20 mouse cellular contexts compared by ENCODE assay signal in the genomic region with DNA sequence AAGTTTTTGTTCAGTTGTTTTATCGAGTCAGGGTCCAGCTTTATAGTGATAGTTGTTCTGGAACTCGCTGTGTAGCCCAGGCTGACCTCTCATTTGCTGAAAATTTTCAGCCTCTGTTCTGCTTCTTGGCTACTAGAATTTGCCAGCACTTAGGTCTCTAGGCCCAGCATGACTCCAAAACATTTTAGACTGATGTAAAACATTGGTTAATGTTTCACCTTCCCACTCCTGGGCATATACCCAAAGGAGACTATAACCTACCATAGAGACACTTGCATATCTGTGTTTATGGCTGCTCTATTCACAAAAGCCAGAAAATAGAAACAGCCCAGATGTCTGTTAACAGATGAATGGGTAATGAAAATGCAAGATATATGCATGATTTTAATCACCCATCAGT. TPM values are rescaled to one million over a fixed set of nuclear protein-coding genes. Genes with fewer than 3 reads are reported as not detected.
DNase-seq lines count a peak whose midpoint lies in the region; ATAC-seq lines count a peak whose summit lies in the region.
"Had no signal": no experiment of that assay in that cellular context is flagged by ENCODE, and none has a peak within 500 bp of the region (broad histone marks: within the 10 kb centered on the region; RNA-seq: fewer than 3 reads in every experiment).

No protein-coding gene starts in this region.

- no peak overlapping the region for H3K9ac ChIP-seq in hindbrain, embryonic 13.5 days
- no peak overlapping the region for H3K9ac ChIP-seq in hindbrain, embryonic 11.5 days (ENCODE audit: low read depth, low read length)
- H3K9ac ChIP-seq in midbrain, embryonic 14.5 days (replicated peaks; ENCODE audit: low read length) = no peak overlapping the region; the same call in 1 of the 2 replicates
- no peak overlapping the region for H3K9ac ChIP-seq in hindbrain, embryonic 16.5 days (ENCODE audit: low read depth, low read length)
- no peak overlapping the region for H3K9ac ChIP-seq in neural tube, embryonic 15.5 days (replicated peaks)
- H3K9ac ChIP-seq: limb, embryonic 13.5 days; liver, embryonic 15.5 days; stomach, embryonic 15.5 days had no signal

- no peaks in the 10 kb centered on the region for H3K9me3 ChIP-seq in hindbrain, embryonic 13.5 days
- no peaks in the 10 kb centered on the region for H3K9me3 ChIP-seq in hindbrain, embryonic 11.5 days (ENCODE audit: control insufficient read depth, low read length)
- H3K9me3 ChIP-seq in midbrain, embryonic 14.5 days (ENCODE audit: control insufficient read depth, low read length) = no peaks in the 10 kb centered on the region
- no peaks in the 10 kb centered on the region for H3K9me3 ChIP-seq in midbrain, embryonic 10.5 days (replicated peaks)
- H3K9me3 ChIP-seq in hindbrain, embryonic 16.5 days (ENCODE audit: control insufficient read depth, low read length) = no peaks in the 10 kb centered on the region
- no peaks in the 10 kb centered on the region for H3K9me3 ChIP-seq in neural tube, embryonic 15.5 days (replicated peaks)
- H3K9me3 ChIP-seq: limb, embryonic 13.5 days; liver, embryonic 15.5 days; stomach, embryonic 15.5 days had no signal

- DNase-seq in hindbrain, embryonic 11.5 days (ENCODE audit: low spot score) = no peak
- DNase-seq in midbrain, embryonic 14.5 days = no peak
- DNase-seq in midbrain, embryonic 10.5 days (ENCODE audit: low spot score) = no peak
- no peak for DNase-seq in adrenal gland, adult 2 months
- DNase-seq: adrenal gland, postnatal 25 days; cerebellum, adult 11-12 months; gastrocnemius, postnatal 36 days; thymus, adult 18-20 months had no signal

- no peaks in the 10 kb centered on the region for H3K36me3 ChIP-seq in hindbrain, embryonic 13.5 days
- H3K36me3 ChIP-seq in hindbrain, embryonic 11.5 days (ENCODE audit: control insufficient read depth, insufficient read depth, low read length) = no peaks in the 10 kb centered on the region
- 0 out of 2 replicates have a peak, but pooled peaks cover 2% of the 10 kb centered on the region for H3K36me3 ChIP-seq in midbrain, embryonic 14.5 days (ENCODE audit: control insufficient read depth, insufficient read depth, low read length)
- H3K36me3 ChIP-seq in midbrain, embryonic 10.5 days = no peaks in the 10 kb centered on the region
- no peaks in the 10 kb centered on the region for H3K36me3 ChIP-seq in hindbrain, embryonic 16.5 days (ENCODE audit: control insufficient read depth, insufficient read depth, low read length)
- H3K36me3 ChIP-seq in neural tube, embryonic 15.5 days = no peaks in the 10 kb centered on the region
- H3K36me3 ChIP-seq: limb, embryonic 13.5 days; liver, embryonic 15.5 days; stomach, embryonic 15.5 days had no signal

- 78% methylated on average over 2 of the region's 2 CpGs for WGBS in hindbrain, embryonic 13.5 days
- WGBS in hindbrain, embryonic 11.5 days = 83% methylated on average over 2 of the region's 2 CpGs
- WGBS in midbrain, embryonic 14.5 days = 71% methylated on average over 2 of the region's 2 CpGs
- WGBS in midbrain, embryonic 10.5 days = 90% methylated on average over 2 of the region's 2 CpGs
- WGBS in hindbrain, embryonic 16.5 days = 48% methylated on average over 2 of the region's 2 CpGs
- WGBS in neural tube, embryonic 15.5 days = 58% methylated on average over 2 of the region's 2 CpGs

- H3K27me3 ChIP-seq in hindbrain, embryonic 13.5 days = 0 out of 2 replicates have a peak, but pooled peaks cover 2% of the 10 kb centered on the region
- no peaks in the 10 kb centered on the region for H3K27me3 ChIP-seq in hindbrain, embryonic 11.5 days (ENCODE audit: control insufficient read depth, insufficient read depth, low read length)
- H3K27me3 ChIP-seq in midbrain, embryonic 14.5 days (ENCODE audit: control insufficient read depth, insufficient read depth, low read length) = no peaks in the 10 kb centered on the region
- peaks cover 54% of the 10 kb centered on the region for H3K27me3 ChIP-seq in midbrain, embryonic 10.5 days (ENCODE audit: low read depth, poor library complexity, severe bottlenecking)
- H3K27me3 ChIP-seq in hindbrain, embryonic 16.5 days (replicated peaks; ENCODE audit: control insufficient read depth, insufficient read depth, low read length) = no peaks in the 10 kb centered on the region
- no peaks in the 10 kb centered on the region for H3K27me3 ChIP-seq in neural tube, embryonic 15.5 days (replicated peaks)
- H3K27me3 ChIP-seq: CH12.LX; liver, embryonic 15.5 days; stomach, embryonic 15.5 days had no signal

- peak overlapping the region; percentile 92 for H3K27ac ChIP-seq in hindbrain, embryonic 13.5 days
- no peak overlapping the region for H3K27ac ChIP-seq in hindbrain, embryonic 11.5 days (ENCODE audit: low read depth, low read length)
- H3K27ac ChIP-seq in midbrain, embryonic 14.5 days (replicated peaks; ENCODE audit: low read depth, low read length) = no peak overlapping the region
- H3K27ac ChIP-seq in midbrain, embryonic 10.5 days (replicated peaks) = no peak overlapping the region
- H3K27ac ChIP-seq in hindbrain, embryonic 16.5 days (ENCODE audit: low read depth, low read length) = no peak overlapping the region
- H3K27ac ChIP-seq in neural tube, embryonic 15.5 days (replicated peaks) = peak overlapping the region; percentile 84; the same call in 1 of the 2 replicates
- H3K27ac ChIP-seq: limb, embryonic 13.5 days; liver, embryonic 15.5 days; stomach, embryonic 15.5 days had no signal

- no peak for ATAC-seq in hindbrain, embryonic 13.5 days (ENCODE audit: low FRiP score)
- no peak for ATAC-seq in hindbrain, embryonic 11.5 days (ENCODE audit: low FRiP score)
- ATAC-seq in midbrain, embryonic 14.5 days (ENCODE audit: low FRiP score, low TSS enrichment) = no peak
- ATAC-seq in hindbrain, embryonic 16.5 days = no peak
- ATAC-seq in neural tube, embryonic 15.5 days (ENCODE audit: low FRiP score) = no peak
- ATAC-seq in erythroblast, adult 5-6 weeks (replicated peaks; ENCODE audit: low FRiP score, poor library complexity, severe bottlenecking) = no peak
- ATAC-seq: intestine, postnatal 0 days; lung, postnatal 0 days had no signal

- H3K4me1 ChIP-seq in hindbrain, embryonic 13.5 days (replicated peaks) = peaks cover 13% of the 10 kb centered on the region
- H3K4me1 ChIP-seq in hindbrain, embryonic 11.5 days (replicated peaks; ENCODE audit: control insufficient read depth, insufficient read depth, low read length) = no peaks in the 10 kb centered on the region
- H3K4me1 ChIP-seq in midbrain, embryonic 14.5 days (ENCODE audit: control insufficient read depth, insufficient read depth, low read length) = peaks cover 20% of the 10 kb centered on the region
- peaks cover 7% of the 10 kb centered on the region; the same call in 1 of the 2 replicates for H3K4me1 ChIP-seq in midbrain, embryonic 10.5 days
- no peaks in the 10 kb centered on the region for H3K4me1 ChIP-seq in hindbrain, embryonic 16.5 days (ENCODE audit: control insufficient read depth, insufficient read depth, low read depth, low read length)
- H3K4me1 ChIP-seq in neural tube, embryonic 15.5 days = no peaks in the 10 kb centered on the region
- H3K4me1 ChIP-seq: limb, embryonic 13.5 days; liver, embryonic 15.5 days; stomach, embryonic 15.5 days had no signal

- H3K4me3 ChIP-seq in hindbrain, embryonic 13.5 days = peak overlapping the region; percentile 49; the same call in 1 of the 2 replicates
- no peak overlapping the region for H3K4me3 ChIP-seq in hindbrain, embryonic 11.5 days (ENCODE audit: low read depth, low read length)
- H3K4me3 ChIP-seq in midbrain, embryonic 14.5 days (replicated peaks; ENCODE audit: low read depth, low read length) = peak overlapping the region; percentile 43; the same call in 1 of the 2 replicates
- H3K4me3 ChIP-seq in midbrain, embryonic 10.5 days = no peak overlapping the region
- H3K4me3 ChIP-seq in hindbrain, embryonic 16.5 days (ENCODE audit: low read length) = no peak overlapping the region; the same call in 1 of the 2 replicates
- H3K4me3 ChIP-seq in neural tube, embryonic 15.5 days (replicated peaks) = 0 out of 2 replicates have a peak overlapping the region, but pooled peaks have one; percentile 47
- H3K4me3 ChIP-seq: liver, embryonic 15.5 days; stomach, embryonic 15.5 days had no signal

- peak overlapping the region; percentile 31; the same call in 1 of the 2 replicates for H3K4me2 ChIP-seq in hindbrain, embryonic 13.5 days
- H3K4me2 ChIP-seq in hindbrain, embryonic 11.5 days (replicated peaks; ENCODE audit: low read depth, low read length) = no peak overlapping the region
- peak overlapping the region; percentile 61 for H3K4me2 ChIP-seq in midbrain, embryonic 14.5 days (ENCODE audit: low read length)
- peak overlapping the region; percentile 40 for H3K4me2 ChIP-seq in hindbrain, embryonic 16.5 days (ENCODE audit: low read length)
- peak overlapping the region; percentile 36 for H3K4me2 ChIP-seq in neural tube, embryonic 15.5 days
- H3K4me2 ChIP-seq: liver, embryonic 15.5 days; stomach, embryonic 15.5 days had no signal

RNA-seq across cellular contexts. Expression of gene Dcx, which starts 0.6 kb away (rescaled TPM):
- 301 and 308 TPM in 2 replicates for polyA plus RNA-seq in hindbrain, embryonic 13.5 days (2015; fragmentation: Nextera tagmentation; extraction: Ambion mirVana)
- polyA plus RNA-seq in hindbrain, embryonic 11.5 days (2014; fragmentation: Nextera tagmentation; extraction: Ambion mirVana) = 170 and 180 TPM in 2 replicates
- polyA plus RNA-seq in midbrain, embryonic 14.5 days (2014; fragmentation: Nextera tagmentation; extraction: Ambion mirVana) = 226 and 377 TPM in 2 replicates
- 23.3 and 53.1 TPM in 2 replicates for polyA plus RNA-seq in midbrain, embryonic 10.5 days (2016; fragmentation: Nextera tagmentation; extraction: Ambion mirVana)
- polyA plus RNA-seq in hindbrain, embryonic 16.5 days (2015; fragmentation: Nextera tagmentation; extraction: Ambion mirVana) = 230 and 260 TPM in 2 replicates
- polyA plus RNA-seq in neural tube, embryonic 15.5 days (2015; fragmentation: Nextera tagmentation; extraction: Ambion mirVana) = 220 and 254 TPM in 2 replicates
- not detected in 2 replicates for total RNA-seq in erythroblast, adult 5-6 weeks (2015; ENCODE audit: low replicate concordance)
- total RNA-seq in erythroblast, adult 5-6 weeks (2017; ENCODE audit: low replicate concordance) = not detected in 2 replicates
- under 1 TPM; 0.55 to 0.62 TPM for total RNA-seq in adrenal gland, adult 2 months (2021)
- polyA plus RNA-seq in adrenal gland, adult 2 months (2012; rRNA removed) = 0.03 TPM in 1 of 2 replicates, not detected in the other
- total RNA-seq: CH12.LX; gastrocnemius, postnatal 36 days; hematopoietic stem cell, adult 5-6 weeks; MEL had no signal

Comparison
In these comparisons a context has a peak if more than half of its experiments do, and no peak if none do; other contexts are left out.
1. H3K27ac ChIP-seq: peak in hindbrain, embryonic 13.5 days (single experiment) and neural tube, embryonic 15.5 days (single experiment); none in hindbrain, embryonic 11.5 days (single experiment), midbrain, embryonic 14.5 days (single experiment), midbrain, embryonic 10.5 days (single experiment) and hindbrain, embryonic 16.5 days (single experiment).
2. H3K4me3 ChIP-seq: peak in hindbrain, embryonic 13.5 days (single experiment), midbrain, embryonic 14.5 days (single experiment) and neural tube, embryonic 15.5 days (single experiment); none in hindbrain, embryonic 11.5 days (single experiment), midbrain, embryonic 10.5 days (single experiment) and hindbrain, embryonic 16.5 days (single experiment).
3. RNA of gene Dcx, which starts 0.6 kb away (polyA plus RNA-seq): 226 to 377 TPM in midbrain, embryonic 14.5 days, 301 to 308 TPM in hindbrain, embryonic 13.5 days, 220 to 254 TPM in neural tube, embryonic 15.5 days, 230 to 260 TPM in hindbrain, embryonic 16.5 days, 170 to 180 TPM in hindbrain, embryonic 11.5 days and 23.3 to 53.1 TPM in midbrain, embryonic 10.5 days; 0.03 TPM in adrenal gland, adult 2 months; every median in the first group is over 10 times any median in the second.